Mouse (Mus musculus) lung, embryonic 15.5 days (tissue): ENCODE measurements around the gene Parp14. TPM values are rescaled to one million over a fixed set of nuclear protein-coding genes. Genes with fewer than 3 reads are reported as not detected.

Experiments used
- ATAC-seq: fragments of 200-750 bp; cut with Nextera tagmentation; 2 replicates; pipeline ENCODE4 v1.8.0; 2017; ENCODE audit warnings: moderate number of reproducible peaks, borderline replicate concordance; ENCODE audit not compliant: low FRiP score, low TSS enrichment; ENCODE audit errors: extremely low read depth
- H3K27ac ChIP-seq: fragments of 300-500 bp; sonication (generic); 2 replicates; pipeline ENCODE4 v1.5.1; 2015; ENCODE audit warnings: moderate library complexity, mild to moderate bottlenecking, inconsistent platforms
- H3K27me3 ChIP-seq: fragments of 300-500 bp; sonication (generic); 2 replicates; pipeline ENCODE4 v1.6.1; 2015; ENCODE audit warnings: inconsistent platforms
- H3K36me3 ChIP-seq: fragments of 300-500 bp; sonication (generic); 2 replicates; pipeline ENCODE4 v1.6.1; 2015; ENCODE audit warnings: inconsistent platforms
- H3K4me1 ChIP-seq: fragments of 300-500 bp; sonication (generic); 2 replicates; pipeline ENCODE4 v1.6.1; 2015; ENCODE audit warnings: inconsistent platforms
- H3K4me2 ChIP-seq: fragments of 300-500 bp; sonication (generic); 2 replicates; pipeline ENCODE4 v1.6.1; 2015; ENCODE audit warnings: inconsistent platforms, mild to moderate bottlenecking, moderate library complexity
- H3K4me3 ChIP-seq: fragments of 300-500 bp; sonication (generic); 2 replicates; pipeline ENCODE4 v1.5.1; 2015; ENCODE audit warnings: mild to moderate bottlenecking, inconsistent platforms
- H3K9ac ChIP-seq: fragments of 300-500 bp; sonication (generic); 2 replicates; pipeline ENCODE4 v1.6.1; 2015; ENCODE audit warnings: inconsistent platforms
- H3K9me3 ChIP-seq: fragments of 300-500 bp; sonication (generic); 2 replicates; pipeline ENCODE4 v1.6.1; 2016; ENCODE audit warnings: inconsistent platforms
- WGBS: fragments of 180-500 bp; shearing (Covaris S2); methylation state at CpG from one replicate; pipeline ENCODE4 v1.1.7; 2015; 5-methylcytosine and 5-hydroxymethylcytosine counted together
- polyA plus RNA-seq: library from polyadenylated mRNA; unstranded; fragments of >200 nt; fragmentation: Nextera tagmentation; extraction: Ambion mirVana; gene quantifications from 2 replicates; pipeline ENCODE4 v1.2.1, GENCODE M21; 2015

The Parp14 gene
- polyA plus RNA-seq, 1 experiment from 2014 or later = 1.2 TPM

DNA sequence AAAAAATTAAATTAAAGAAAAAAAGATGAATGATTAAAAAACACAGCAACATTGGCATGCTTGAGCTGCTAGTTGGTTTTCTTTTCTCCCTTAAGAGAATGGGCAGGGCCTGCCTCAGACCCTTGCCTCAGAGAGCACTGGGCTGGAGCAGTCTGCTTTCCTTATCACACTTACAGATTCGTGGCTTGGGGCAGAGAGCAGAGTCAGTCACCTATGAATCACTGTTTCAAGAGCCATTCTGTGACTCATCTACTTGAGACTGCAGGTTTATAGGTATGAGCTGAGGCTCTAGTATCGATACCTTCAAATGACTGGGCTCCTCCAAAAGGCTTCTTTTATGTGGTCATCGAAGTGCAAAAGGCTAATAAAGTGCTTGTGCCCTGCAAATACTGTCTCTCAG, 58.2 kb downstream of the Parp14 start:
- Histone ChIP-seq H3K36me3 (no peaks in the 10 kb centered on the region), H3K27me3 (no peaks in the 10 kb centered on the region), H3K4me1 (no peaks in the 10 kb centered on the region), H3K9me3 (no peaks in the 10 kb centered on the region), H3K27ac (no peak overlapping the region), H3K4me2 (no peak overlapping the region), H3K9ac (no peak overlapping the region), H3K4me3 (no peak overlapping the region)
- WGBS = 46% methylated on average over 3 of the region's 3 CpGs
- no peak for ATAC-seq

DNA sequence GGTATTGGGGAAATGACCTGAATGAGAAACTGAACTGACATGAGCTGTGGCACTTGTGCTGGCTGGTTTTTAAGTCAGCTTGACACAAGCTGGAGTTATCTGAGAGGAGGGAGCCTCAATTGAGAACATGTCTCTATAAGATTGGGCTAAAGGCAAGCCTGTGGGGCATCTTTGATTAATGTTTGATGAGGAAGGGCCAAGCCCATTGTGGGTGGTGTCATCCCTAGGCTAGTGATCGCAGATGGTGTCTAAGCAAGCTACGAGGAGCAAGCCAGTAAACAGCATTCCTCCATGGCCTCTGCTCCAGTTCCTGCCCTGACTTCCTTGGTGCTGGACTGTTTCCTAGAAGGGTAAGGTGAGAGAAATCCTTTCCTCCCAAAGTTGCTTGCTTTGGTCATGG, 62.5 kb downstream of the Parp14 start:
- no peak for ATAC-seq
- 94% methylated on average over 2 of the region's 2 CpGs for WGBS
- H3K36me3 ChIP-seq = no peaks in the 10 kb centered on the region
- no peaks in the 10 kb centered on the region for H3K27me3 ChIP-seq
- H3K9ac ChIP-seq = no peak overlapping the region
- no peak overlapping the region for H3K4me2 ChIP-seq
- no peaks in the 10 kb centered on the region for H3K9me3 ChIP-seq
- no peak overlapping the region for H3K27ac ChIP-seq
- no peaks in the 10 kb centered on the region for H3K4me1 ChIP-seq
- H3K4me3 ChIP-seq = no peak overlapping the region

DNA sequence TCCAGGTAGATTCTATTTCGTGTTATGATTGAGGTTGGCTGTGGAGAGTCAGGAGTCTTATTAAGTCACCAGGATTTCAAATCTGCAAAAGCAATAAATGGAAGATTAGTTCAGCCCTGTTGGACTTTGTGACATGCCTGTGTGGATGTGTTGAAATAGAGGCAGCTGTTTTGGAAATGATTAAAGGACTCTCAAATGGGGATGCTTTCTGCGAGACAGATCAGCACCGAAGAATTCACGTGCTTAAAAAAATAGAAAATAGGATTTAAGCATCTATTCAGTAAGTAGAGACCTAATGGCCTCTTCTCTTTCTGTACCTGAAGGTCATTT, 63.7 kb downstream of the Parp14 start:
- no peak overlapping the region for H3K4me3 ChIP-seq
- 81% methylated on average over 4 of the region's 4 CpGs for WGBS
- no peaks in the 10 kb centered on the region for H3K4me1 ChIP-seq
- H3K27ac ChIP-seq = no peak overlapping the region
- H3K27me3 ChIP-seq = no peaks in the 10 kb centered on the region
- ATAC-seq = no peak
- H3K9ac ChIP-seq = no peak overlapping the region
- no peak overlapping the region for H3K4me2 ChIP-seq
- no peaks in the 10 kb centered on the region for H3K9me3 ChIP-seq
- H3K36me3 ChIP-seq = no peaks in the 10 kb centered on the region

DNA sequence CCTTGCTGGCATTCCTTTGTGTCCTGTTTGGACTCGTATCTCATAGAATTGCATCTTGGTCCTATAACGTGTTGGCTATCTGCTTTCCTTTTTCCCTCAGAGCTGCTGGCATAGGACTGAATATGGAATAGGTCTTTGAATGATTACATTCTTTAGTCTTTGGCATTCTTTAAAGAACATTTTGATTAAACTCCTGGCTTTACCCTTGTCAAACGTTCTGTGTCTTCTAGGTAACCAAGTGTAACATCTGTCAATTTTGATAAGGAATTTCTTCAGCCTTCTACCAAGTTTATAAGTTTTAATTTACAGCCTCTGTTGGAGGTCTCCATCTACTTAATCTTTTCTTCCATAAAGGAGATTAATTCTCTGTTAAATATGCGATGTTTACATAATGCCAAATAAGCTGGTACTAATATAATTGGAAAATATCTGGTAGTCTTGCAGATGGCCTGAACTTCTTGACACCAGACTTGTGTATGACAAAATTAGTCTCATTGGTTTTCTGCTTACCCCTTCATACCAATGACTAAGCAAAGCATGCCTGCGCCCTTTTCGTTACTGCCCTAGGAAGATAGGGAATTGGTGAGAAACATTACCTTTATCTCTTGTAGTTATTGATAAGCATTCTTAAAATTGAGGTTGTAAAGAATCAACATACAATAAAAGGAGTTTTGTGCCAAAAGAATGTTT, 64.2 kb downstream of the Parp14 start:
- no peaks in the 10 kb centered on the region for H3K4me1 ChIP-seq
- no peaks in the 10 kb centered on the region for H3K9me3 ChIP-seq
- H3K9ac ChIP-seq = no peak overlapping the region
- H3K4me3 ChIP-seq = no peak overlapping the region
- H3K27ac ChIP-seq = no peak overlapping the region
- H3K4me2 ChIP-seq = no peak overlapping the region
- WGBS = 84% methylated on average over 6 of the region's 6 CpGs
- ATAC-seq = no peak
- H3K27me3 ChIP-seq = no peaks in the 10 kb centered on the region
- H3K36me3 ChIP-seq = no peaks in the 10 kb centered on the region

DNA sequence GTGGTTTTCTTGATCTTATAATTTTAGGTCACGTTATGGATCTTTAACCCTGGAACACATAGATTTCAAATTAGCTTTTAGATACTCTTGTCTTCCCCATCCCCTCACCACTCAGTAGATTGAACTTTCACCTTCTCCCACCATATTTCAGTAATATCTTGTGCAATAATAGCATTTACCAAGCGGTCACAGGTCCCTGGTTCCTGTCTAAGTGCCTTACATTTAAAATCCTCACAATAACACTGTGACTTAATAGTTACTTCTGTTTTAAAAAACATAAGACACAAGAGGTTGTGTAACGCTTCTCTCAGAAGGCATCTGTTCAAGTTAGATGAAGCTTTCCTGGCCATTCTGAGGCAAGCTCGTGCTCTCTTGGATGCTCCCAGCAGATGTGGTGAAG, 67.6 kb downstream of the Parp14 start:
- WGBS = 92% methylated on average over 4 of the region's 4 CpGs
- no peak overlapping the region for H3K4me3 ChIP-seq
- H3K4me1 ChIP-seq = no peaks in the 10 kb centered on the region

DNA sequence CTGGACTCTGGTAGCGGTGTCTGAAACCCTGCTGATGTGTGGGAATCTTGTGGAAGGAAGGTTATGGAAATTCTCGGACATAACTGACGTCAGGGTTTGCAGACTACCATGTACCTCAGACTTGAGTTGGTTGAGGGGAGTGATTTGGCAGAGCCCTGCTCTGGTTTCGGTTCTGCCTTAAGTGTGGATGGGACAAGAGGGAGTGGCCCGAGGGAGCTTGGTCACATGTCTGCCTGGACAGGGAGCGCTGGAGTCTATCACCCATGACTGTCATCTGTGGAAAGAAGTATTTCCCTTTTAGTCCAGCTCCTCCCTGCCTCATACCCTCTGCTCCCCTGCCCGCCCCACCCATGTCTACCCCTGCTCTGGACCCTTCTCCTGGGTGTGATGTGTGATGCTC, 69.2 kb downstream of the Parp14 start:
- Histone ChIP-seq H3K4me2 (no peak overlapping the region), H3K36me3 (no peaks in the 10 kb centered on the region), H3K4me3 (no peak overlapping the region), H3K27ac (no peak overlapping the region), H3K4me1 (no peaks in the 10 kb centered on the region), H3K9ac (no peak overlapping the region), H3K27me3 (no peaks in the 10 kb centered on the region), H3K9me3 (no peaks in the 10 kb centered on the region)
- ATAC-seq = no peak
- 82% methylated on average over 7 of the region's 7 CpGs for WGBS

More for the DNA sequence above, 67.6 kb downstream of the Parp14 start:
- no peaks in the 10 kb centered on the region for H3K27me3 ChIP-seq
- no peak overlapping the region for H3K27ac ChIP-seq
- ATAC-seq = no peak
- H3K4me2 ChIP-seq = no peak overlapping the region
- H3K9ac ChIP-seq = no peak overlapping the region
- H3K36me3 ChIP-seq = no peaks in the 10 kb centered on the region
- no peaks in the 10 kb centered on the region for H3K9me3 ChIP-seq

DNA sequence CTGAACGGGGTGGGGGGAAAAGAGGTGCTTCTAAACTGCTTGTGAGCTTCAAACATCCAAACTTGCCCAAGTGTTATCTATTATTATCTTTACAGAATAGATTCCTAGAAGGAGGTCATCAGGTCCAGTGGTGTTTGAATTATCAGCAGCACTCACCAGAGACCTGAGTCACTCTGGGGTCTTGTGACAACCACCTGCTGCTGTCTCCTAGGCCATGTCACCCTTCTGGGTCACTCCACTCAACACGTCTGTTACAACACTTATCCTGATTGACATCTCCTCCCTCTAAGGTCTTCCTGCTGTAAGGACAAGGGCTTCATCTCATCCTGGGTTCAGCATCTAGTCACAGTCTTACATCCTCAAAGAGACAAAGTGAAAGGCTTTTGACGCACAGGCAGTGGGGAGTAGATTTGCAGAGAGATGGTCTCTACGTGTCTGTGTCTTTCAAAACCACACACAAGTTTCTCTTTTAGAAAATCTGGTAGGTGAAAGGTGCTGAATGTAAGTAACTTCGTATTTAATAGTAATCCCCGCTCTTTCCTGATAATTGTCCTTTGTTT, 79.3 kb downstream of the Parp14 start:
- ATAC-seq = no peak
- Histone ChIP-seq H3K27me3 (no peaks in the 10 kb centered on the region), H3K4me2 (no peak overlapping the region), H3K9ac (no peak overlapping the region), H3K4me1 (no peaks in the 10 kb centered on the region), H3K36me3 (0 out of 2 replicates have a peak, but pooled peaks cover 3% of the 10 kb centered on the region), H3K27ac (no peak overlapping the region), H3K4me3 (no peak overlapping the region), H3K9me3 (no peaks in the 10 kb centered on the region)
- WGBS = 75% methylated on average over 6 of the region's 6 CpGs

DNA sequence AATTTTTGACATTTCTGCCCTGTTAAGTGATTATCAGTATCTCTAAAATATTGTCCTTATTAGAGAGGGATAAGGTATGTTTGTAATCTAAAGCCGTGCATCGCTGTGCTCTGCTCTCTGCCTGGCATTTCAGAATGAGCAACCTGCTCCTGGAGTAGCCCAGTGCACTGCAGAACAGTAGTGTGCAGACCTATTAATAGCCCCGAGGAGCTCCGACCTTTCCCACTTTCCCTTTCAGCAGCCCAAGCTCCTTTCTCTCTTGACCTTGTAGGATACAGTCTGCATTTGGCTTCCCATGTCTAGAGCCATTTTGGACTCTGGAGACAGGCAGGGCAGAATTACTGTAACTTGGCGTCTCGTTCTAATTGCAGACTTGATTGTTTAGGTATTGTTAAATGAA, 83.0 kb downstream of the Parp14 start:
- no peaks in the 10 kb centered on the region for H3K27me3 ChIP-seq
- H3K4me3 ChIP-seq = no peak overlapping the region
- no peak overlapping the region for H3K4me2 ChIP-seq
- H3K4me1 ChIP-seq = no peaks in the 10 kb centered on the region
- no peak for ATAC-seq
- H3K9ac ChIP-seq = no peak overlapping the region
- H3K9me3 ChIP-seq = no peaks in the 10 kb centered on the region
- 85% methylated on average over 6 of the region's 6 CpGs for WGBS
- H3K27ac ChIP-seq = no peak overlapping the region
- H3K36me3 ChIP-seq = 0 out of 2 replicates have a peak, but pooled peaks cover 3% of the 10 kb centered on the region

DNA sequence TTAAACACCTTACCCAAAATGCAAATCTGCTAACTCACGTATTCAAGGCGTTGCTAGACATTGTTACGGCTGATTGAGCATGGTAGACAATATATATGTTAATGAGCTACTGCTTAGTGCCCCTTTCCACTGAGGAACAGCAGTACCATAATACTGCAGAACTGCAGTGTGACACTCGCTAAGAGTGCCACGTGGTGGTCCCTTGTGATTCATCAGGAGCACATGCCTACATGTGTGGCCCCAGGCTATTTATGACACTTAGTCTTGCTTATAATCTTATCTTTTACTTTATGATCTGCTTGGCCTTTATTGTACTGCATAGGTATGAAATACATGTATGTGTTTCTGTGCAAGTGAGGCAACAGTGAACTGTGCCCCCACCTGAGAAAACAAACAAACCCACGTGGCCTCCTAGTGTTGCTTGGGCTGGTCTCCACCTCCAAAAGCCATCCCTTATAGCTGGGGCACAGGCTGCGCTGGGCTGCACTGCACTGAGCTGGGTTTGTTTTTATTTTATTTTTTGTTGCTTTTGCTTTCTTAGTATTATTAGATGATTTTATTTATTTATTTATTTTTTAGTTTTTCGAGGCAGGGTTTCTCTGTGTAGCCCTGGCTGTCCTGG, 83.7 kb downstream of the Parp14 start:
- H3K4me1 ChIP-seq = no peaks in the 10 kb centered on the region
- no peaks in the 10 kb centered on the region for H3K9me3 ChIP-seq
- no peak for ATAC-seq
- no peak overlapping the region for H3K4me3 ChIP-seq
- 0 out of 2 replicates have a peak, but pooled peaks cover 3% of the 10 kb centered on the region for H3K36me3 ChIP-seq
- WGBS = 80% methylated on average over 8 of the region's 8 CpGs
- no peaks in the 10 kb centered on the region for H3K27me3 ChIP-seq
- H3K9ac ChIP-seq = no peak overlapping the region
- H3K27ac ChIP-seq = no peak overlapping the region
- H3K4me2 ChIP-seq = no peak overlapping the region

DNA sequence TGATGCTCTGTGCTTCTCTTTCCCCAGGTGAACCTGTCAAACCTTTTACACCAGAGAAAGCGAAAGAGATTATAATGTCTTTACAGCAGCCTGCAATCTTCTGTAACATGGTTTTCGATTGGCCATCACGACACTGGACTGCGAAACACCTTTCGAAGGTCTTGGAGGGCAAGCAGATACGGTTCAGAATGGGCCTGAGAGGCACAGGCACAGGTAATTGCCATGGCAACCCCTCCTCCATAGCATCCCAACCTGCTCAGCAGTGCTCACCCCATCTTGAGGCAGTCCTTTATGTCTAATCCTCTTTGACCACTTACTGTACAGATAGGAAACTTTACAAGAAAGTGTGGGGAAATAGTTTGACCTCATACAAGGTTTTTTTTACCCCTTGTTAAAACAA, 84.2 kb downstream of the Parp14 start:
- Histone ChIP-seq H3K27ac (no peak overlapping the region), H3K4me2 (no peak overlapping the region), H3K4me3 (no peak overlapping the region), H3K9me3 (no peaks in the 10 kb centered on the region), H3K9ac (no peak overlapping the region), H3K36me3 (0 out of 2 replicates have a peak, but pooled peaks cover 3% of the 10 kb centered on the region), H3K4me1 (no peaks in the 10 kb centered on the region), H3K27me3 (no peaks in the 10 kb centered on the region)
- 79% methylated on average over 6 of the region's 6 CpGs for WGBS
- no peak for ATAC-seq

DNA sequence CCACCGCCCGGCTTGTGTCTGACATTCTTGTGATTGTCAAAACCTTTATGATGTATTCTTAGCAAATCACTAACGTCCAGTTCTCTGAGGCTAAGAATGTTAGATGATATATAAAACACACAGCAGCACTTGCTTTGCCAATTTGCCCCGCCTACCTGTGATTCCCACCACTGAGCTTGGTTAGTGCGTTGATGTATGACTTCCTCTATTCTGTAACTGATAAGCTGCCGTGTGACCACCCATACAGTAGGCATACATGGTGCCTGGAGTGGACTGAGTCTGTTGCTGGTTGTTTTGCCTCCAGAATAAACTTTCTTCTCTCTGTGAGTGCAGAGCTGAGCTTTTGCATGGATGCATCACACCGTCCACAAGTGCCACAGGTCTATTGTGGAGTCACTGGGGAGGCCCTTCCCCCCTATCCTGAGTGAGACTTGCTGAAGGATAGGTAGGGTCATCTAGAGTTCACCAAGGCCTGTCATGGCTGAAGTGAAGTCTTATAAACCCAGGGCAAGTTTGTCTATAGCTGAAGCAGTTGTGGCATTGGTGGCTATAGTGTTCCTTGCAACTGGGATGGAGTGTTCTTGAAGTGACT, 87.1 kb downstream of the Parp14 start:
- H3K4me2 ChIP-seq = no peak overlapping the region
- WGBS = 49% methylated on average over 7 of the region's 7 CpGs
- no peaks in the 10 kb centered on the region for H3K4me1 ChIP-seq
- no peak overlapping the region for H3K4me3 ChIP-seq
- no peak overlapping the region for H3K9ac ChIP-seq
- H3K27me3 ChIP-seq = no peaks in the 10 kb centered on the region
- H3K36me3 ChIP-seq = 0 out of 2 replicates have a peak, but pooled peaks cover 3% of the 10 kb centered on the region
- no peak overlapping the region for H3K27ac ChIP-seq
- H3K9me3 ChIP-seq = no peaks in the 10 kb centered on the region
- ATAC-seq = no peak

DNA sequence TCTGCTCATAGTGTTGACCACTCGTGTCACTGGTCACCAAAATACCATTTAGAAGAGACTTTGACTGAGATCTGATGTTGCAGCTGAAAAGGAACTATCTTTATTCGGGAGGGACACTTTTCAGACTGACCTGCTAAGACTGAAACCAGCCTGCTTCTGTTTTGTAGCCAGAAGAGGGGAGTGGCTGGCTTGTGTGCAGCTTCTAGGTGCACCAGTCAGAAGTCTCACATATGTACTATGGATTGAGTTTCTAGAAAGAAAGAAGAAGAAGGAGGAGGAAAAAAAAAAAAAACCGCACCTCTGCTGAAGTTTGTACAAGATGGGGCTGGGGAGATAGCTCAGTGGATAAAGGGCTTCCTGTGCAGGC, 88.2 kb downstream of the Parp14 start:
- H3K4me2 ChIP-seq = no peak overlapping the region
- no peaks in the 10 kb centered on the region for H3K9me3 ChIP-seq
- no peak overlapping the region for H3K9ac ChIP-seq
- WGBS = 77% methylated on average over 3 of the region's 3 CpGs
- H3K4me1 ChIP-seq = no peaks in the 10 kb centered on the region
- ATAC-seq = no peak
- H3K36me3 ChIP-seq = 0 out of 2 replicates have a peak, but pooled peaks cover 3% of the 10 kb centered on the region
- no peak overlapping the region for H3K27ac ChIP-seq
- no peak overlapping the region for H3K4me3 ChIP-seq
- no peaks in the 10 kb centered on the region for H3K27me3 ChIP-seq
